Mouse (Mus musculus) kidney, embryonic 15.5 days (tissue): ENCODE data around the gene Lrrc8d. TPM values are rescaled to one million over a fixed set of nuclear protein-coding genes. Genes with fewer than 3 reads are reported as not detected.

ENCODE experiments used
- ATAC-seq: fragments of 200-750 bp; cut with Nextera tagmentation; replicated peaks from 2 replicates; pipeline ENCODE4 v1.8.0; 2017; ENCODE audit warnings: moderate TSS enrichment; ENCODE audit not compliant: low FRiP score
- H3K27ac ChIP-seq: fragments of 300-500 bp; sonication (generic); 2 replicates; pipeline ENCODE4 v1.5.1; 2015; ENCODE audit warnings: mild to moderate bottlenecking, inconsistent platforms
- H3K27me3 ChIP-seq: fragments of 300-500 bp; sonication (generic); 2 replicates; pipeline ENCODE4 v1.6.1; 2015; ENCODE audit warnings: inconsistent platforms
- H3K36me3 ChIP-seq: fragments of 300-500 bp; sonication (generic); 2 replicates; pipeline ENCODE4 v1.6.1; 2015; ENCODE audit warnings: inconsistent platforms
- H3K4me1 ChIP-seq: fragments of 300-500 bp; sonication (generic); 2 replicates; pipeline ENCODE4 v1.6.1; 2015; ENCODE audit warnings: inconsistent platforms
- H3K4me2 ChIP-seq: fragments of 300-500 bp; sonication (generic); 2 replicates; pipeline ENCODE4 v1.6.1; 2015; ENCODE audit warnings: moderate library complexity, mild to moderate bottlenecking, inconsistent platforms
- H3K4me3 ChIP-seq: fragments of 300-500 bp; sonication (generic); replicated peaks from 2 replicates; pipeline ENCODE4 v1.5.1; 2015; ENCODE audit warnings: mild to moderate bottlenecking, inconsistent platforms
- H3K9ac ChIP-seq: fragments of 300-500 bp; sonication (generic); 2 replicates; pipeline ENCODE4 v1.6.1; 2015; ENCODE audit warnings: mild to moderate bottlenecking, inconsistent platforms
- H3K9me3 ChIP-seq: fragments of 300-500 bp; sonication (generic); replicated peaks from 2 replicates; pipeline ENCODE4 v1.6.1; 2016; ENCODE audit warnings: inconsistent platforms
- WGBS: fragments of 180-500 bp; shearing (Covaris S2); methylation state at CpG from one replicate; pipeline ENCODE4 v1.1.7; 2015; ENCODE audit warnings: mixed read lengths; 5-methylcytosine and 5-hydroxymethylcytosine counted together
- polyA plus RNA-seq: library from polyadenylated mRNA; unstranded; fragments of >200 nt; fragmentation: Nextera tagmentation; extraction: Ambion mirVana; gene quantifications from 2 replicates; pipeline ENCODE4 v1.2.1, GENCODE M21; 2015

The Lrrc8d gene
- polyA plus RNA-seq = 30.0 and 32.2 TPM in 2 replicates

DNA sequence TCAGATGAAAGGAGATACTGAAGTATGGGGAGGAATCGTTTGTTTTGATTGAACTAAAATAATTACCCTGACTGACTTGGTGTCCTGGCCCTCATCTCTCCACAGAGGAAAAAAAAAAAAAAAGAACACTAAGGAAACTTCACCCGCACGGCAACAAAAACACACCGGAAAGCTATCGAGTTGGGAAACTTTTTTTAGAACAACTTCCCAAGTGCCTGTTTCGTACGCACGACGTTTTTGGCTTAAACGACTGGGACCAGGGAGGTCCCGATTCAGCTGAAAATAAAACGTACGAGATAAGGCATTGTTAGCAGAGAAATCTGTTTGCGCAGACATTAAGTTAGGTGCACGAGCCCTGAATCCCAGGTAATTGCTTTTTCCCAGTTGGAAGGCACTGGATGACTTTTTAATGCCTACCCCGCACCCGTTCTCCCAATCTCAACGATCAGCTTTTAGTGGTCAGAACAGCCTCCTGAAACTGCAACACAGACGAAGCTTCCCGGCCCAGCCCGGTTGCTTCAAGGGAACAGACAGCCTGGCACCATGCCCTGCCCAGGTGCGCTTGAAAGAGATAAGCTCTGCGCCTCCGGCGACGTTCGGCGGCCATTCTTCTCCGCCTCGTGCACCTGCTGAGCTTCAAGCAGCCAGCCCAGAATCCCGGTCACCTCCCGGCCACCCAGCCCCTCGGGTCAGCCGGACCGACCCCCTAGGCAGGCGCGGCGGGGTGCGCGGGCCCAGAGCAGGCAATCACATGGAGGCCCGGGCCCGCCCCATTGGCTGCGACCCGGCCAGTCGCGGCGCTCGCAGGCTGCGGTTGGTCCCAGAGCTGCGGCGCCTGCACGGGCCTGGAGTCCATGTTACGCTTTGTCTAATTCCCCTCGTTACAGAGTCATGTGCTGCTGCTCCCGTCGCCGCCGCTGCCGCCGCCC lies at the start of gene Lrrc8d:
TSS of gene Lrrc8d (plus strand) at position 829 of the 929 bp plus-strand sequence.
- Histone ChIP-seq H3K9me3 (no peaks in the 10 kb centered on the region), H3K27me3 (no peaks in the 10 kb centered on the region), H3K27ac (peak within 1 kb of the TSS; percentile 97), H3K36me3 (no peaks in the 10 kb centered on the region), H3K4me2 (peak within 1 kb of the TSS; percentile 91), H3K4me3 (peak within 1 kb of the TSS; percentile 94), H3K9ac (peak within 1 kb of the TSS; percentile 97), H3K4me1 (peaks cover 49% of the 10 kb centered on the region)
- WGBS = under 1% methylated on average over 60 of the region's 60 CpGs
- peak; percentile 92 for ATAC-seq

DNA sequence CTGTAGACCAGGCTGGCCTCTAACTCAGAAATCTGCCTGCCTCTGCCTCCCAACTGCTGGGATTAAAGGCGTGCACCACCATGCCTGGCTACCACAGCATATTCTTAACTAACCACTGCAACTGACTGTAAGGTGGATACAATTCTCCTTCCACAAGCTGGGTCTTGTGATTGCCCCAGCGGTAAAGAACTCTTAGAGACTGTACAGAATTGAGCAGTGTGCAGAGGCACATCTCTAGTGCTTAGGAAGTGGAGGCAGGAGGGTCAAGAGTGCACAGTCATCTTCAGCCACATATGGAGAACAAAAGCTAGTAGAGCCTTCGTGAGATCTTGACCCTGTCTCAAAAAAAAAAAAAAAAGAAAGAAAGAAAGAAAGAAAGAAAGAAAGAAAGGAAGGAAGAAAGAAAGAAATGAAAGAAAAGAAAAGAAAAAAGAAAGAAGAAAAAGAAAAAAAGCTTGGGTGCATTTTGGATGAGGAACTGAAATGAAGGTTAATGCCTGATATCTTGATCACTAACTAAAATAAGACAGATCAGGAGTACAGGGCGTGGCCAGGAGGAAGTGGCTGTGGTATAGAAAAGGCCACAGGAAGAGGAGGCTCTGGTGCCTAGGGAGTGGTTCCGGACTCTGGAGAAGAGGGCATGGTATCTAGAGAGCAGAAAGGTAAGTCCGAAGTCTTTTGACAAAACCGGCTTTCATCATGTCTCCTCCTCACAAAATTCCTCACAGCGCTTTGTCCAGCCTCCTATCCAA lies 48.9 kb upstream of the Lrrc8d start:
- peak overlapping the region; percentile 67 for H3K27ac ChIP-seq
- H3K4me2 ChIP-seq = peak overlapping the region; percentile 39
- no peak overlapping the region for H3K9ac ChIP-seq
- WGBS = 80% methylated on average over 8 of the region's 8 CpGs
- H3K9me3 ChIP-seq = no peaks in the 10 kb centered on the region
- H3K36me3 ChIP-seq = no peaks in the 10 kb centered on the region
- peaks cover 4% of the 10 kb centered on the region; the same call in 1 of the 2 replicates for H3K27me3 ChIP-seq
- H3K4me3 ChIP-seq = no peak overlapping the region
- ATAC-seq = no peak
- peaks cover 13% of the 10 kb centered on the region; the same call in 1 of the 2 replicates for H3K4me1 ChIP-seq

DNA sequence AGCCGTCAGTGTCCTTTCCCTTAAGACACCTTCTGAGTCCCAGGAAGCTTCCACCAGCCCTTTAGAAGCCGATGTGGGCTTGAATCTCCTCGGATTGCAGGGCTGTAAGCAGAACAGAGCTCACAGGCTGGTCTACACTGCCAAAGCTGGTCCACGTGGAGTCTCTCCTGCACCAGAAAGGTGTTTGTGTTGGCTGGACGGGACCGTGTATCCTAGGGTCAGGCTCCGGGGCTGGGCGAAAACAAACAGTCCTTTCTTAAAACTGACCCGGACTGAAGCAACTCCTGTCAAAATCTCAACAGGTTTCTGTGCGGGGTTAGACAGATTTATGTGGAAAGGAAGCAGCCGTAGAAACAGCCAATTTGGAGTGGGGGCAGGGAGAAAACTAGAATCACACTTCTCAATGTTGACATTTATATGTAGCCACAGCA lies 48.2 kb upstream of the Lrrc8d start:
- Histone ChIP-seq H3K9ac (no peak overlapping the region), H3K36me3 (no peaks in the 10 kb centered on the region), H3K27ac (peak overlapping the region; percentile 67), H3K4me1 (peaks cover 13% of the 10 kb centered on the region; the same call in 1 of the 2 replicates), H3K4me2 (peak overlapping the region; percentile 39), H3K4me3 (no peak overlapping the region), H3K9me3 (no peaks in the 10 kb centered on the region), H3K27me3 (peaks cover 4% of the 10 kb centered on the region; the same call in 1 of the 2 replicates)
- 19% methylated on average over 11 of the region's 11 CpGs for WGBS
- ATAC-seq = no peak

DNA sequence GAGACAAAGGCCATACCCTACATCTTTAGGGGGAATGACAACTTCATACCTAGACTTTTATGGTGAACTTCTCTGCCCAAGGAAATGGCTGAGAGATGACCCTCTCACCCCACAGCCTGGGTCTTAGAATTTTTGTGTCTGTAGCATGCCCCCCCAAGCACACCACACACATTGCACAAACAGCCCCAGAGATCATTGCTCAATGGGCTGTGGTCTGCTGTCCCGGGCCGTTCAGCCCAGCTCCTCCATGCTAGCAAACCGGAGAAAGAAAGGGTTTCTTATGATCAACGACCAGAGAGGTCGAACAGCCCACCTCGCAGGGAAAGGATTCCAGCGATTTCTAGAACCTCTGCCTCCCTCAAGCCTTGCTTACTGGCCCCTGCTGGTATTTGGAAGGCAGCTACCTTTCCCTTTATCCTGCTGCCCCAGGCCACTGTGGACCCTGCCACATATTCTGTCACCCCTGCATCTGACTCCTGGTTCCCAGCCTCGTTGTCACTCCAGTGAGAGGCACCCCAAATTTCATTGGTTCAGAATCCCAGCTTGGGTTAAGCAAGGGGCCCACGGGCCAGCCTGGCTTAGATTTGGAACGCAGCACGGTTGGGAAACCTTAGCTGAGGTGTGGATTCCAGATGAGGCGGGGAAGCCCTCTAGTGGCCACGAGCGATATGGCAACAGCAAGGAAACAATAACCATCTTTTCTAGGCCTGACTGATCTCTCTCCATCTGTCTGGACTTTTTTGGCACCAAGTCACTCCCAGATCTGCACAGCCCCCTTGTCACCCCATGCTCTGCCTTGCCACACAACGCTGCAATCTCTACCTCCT lies 45.3 kb upstream of the Lrrc8d start:
- H3K4me3 ChIP-seq = no peak overlapping the region
- peaks cover 13% of the 10 kb centered on the region; the same call in 1 of the 2 replicates for H3K4me1 ChIP-seq
- 18% methylated on average over 15 of the region's 15 CpGs for WGBS
- peak; percentile 61 for ATAC-seq
- H3K4me2 ChIP-seq = peak overlapping the region; percentile 40
- no peak overlapping the region for H3K27ac ChIP-seq
- H3K9ac ChIP-seq = no peak overlapping the region
- H3K36me3 ChIP-seq = no peaks in the 10 kb centered on the region
- H3K9me3 ChIP-seq = no peaks in the 10 kb centered on the region
- H3K27me3 ChIP-seq = peaks cover 4% of the 10 kb centered on the region; the same call in 1 of the 2 replicates

DNA sequence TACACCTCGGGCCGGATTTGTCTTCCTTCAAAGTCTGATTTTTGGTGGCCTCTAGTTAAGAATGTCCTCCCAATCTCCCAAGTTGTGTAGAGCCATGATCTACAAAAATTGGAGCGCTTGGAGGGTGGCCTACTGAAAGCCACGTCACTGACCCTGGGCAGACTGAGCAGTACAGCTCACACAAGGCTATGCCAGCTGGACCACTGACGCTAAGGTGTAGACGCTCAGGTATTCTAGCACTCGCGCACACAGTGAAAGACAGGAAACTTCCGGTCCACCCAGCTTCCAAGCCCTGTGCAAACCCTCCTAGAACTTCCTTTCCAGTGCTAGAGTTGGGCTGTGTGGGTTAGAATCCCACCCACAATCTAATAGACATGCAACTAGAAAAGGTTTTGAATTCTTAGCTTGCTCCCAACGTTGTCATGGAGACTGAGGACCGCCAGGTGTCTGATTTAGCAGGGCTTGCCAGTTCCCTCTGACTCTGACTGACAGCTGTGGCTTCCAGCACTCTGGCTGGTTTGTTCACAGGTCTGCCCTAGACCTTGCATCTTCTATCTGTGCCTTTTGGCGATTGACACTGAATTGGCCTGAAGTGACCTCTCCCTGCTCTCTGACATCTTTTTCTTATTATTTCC lies 44.6 kb upstream of the Lrrc8d start:
- WGBS = 73% methylated on average over 12 of the region's 12 CpGs
- Histone ChIP-seq H3K4me1 (peaks cover 13% of the 10 kb centered on the region; the same call in 1 of the 2 replicates), H3K27ac (no peak overlapping the region), H3K4me3 (no peak overlapping the region), H3K9ac (no peak overlapping the region), H3K27me3 (peaks cover 4% of the 10 kb centered on the region; the same call in 1 of the 2 replicates), H3K9me3 (no peaks in the 10 kb centered on the region), H3K36me3 (no peaks in the 10 kb centered on the region), H3K4me2 (no peak overlapping the region)
- ATAC-seq = no peak; the same call in 1 of the 2 replicates

DNA sequence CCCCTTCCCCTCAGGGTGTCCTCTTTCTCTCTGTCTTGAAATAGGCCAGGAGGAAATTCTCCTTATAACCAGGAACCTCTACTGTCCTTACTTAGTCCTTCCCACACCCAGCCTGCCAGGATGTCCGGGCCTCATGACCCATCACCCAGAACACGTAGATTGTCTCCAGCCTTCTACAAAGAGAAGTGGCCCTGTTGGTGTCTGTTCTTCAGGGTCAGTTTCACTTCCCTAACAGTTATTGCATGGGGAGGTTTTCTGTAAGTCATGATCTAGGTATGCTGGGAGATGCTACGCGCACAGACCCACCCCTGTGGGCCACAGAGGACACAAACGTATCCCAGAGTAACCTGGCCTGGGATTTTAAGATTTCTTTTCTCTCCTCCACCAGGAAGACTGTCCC lies 37.9 kb upstream of the Lrrc8d start:
- no peak overlapping the region for H3K9ac ChIP-seq
- no peak for ATAC-seq
- no peaks in the 10 kb centered on the region for H3K36me3 ChIP-seq
- 85% methylated on average over 5 of the region's 5 CpGs for WGBS
- no peak overlapping the region for H3K4me2 ChIP-seq
- H3K4me1 ChIP-seq = no peaks in the 10 kb centered on the region
- no peaks in the 10 kb centered on the region for H3K27me3 ChIP-seq
- H3K9me3 ChIP-seq = no peaks in the 10 kb centered on the region
- H3K27ac ChIP-seq = no peak overlapping the region
- H3K4me3 ChIP-seq = no peak overlapping the region

DNA sequence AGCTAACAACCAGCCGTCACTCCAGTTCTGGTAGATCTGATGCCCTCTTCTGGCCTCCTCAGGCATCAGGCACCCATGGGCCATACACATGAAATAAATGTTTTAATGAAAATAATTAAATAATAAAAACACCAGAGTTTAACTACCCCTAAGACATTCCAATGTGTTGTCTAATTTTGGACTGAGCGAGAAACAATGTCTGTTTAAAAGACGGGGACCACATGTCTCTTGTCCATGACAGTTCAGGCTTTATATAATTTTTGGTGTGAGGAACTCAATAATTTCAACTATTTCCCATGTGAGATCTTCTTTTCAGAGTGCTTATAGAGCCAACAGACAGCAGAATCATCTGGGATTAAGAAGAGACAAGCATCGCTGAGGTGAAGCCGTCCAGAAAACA lies 32.8 kb upstream of the Lrrc8d start:
- H3K4me3 ChIP-seq = no peak overlapping the region
- no peak overlapping the region for H3K9ac ChIP-seq
- H3K27me3 ChIP-seq = no peaks in the 10 kb centered on the region
- ATAC-seq = no peak
- no peaks in the 10 kb centered on the region for H3K36me3 ChIP-seq
- H3K27ac ChIP-seq = no peak overlapping the region
- WGBS = 88% methylated on average over 5 of the region's 5 CpGs
- H3K4me1 ChIP-seq = no peaks in the 10 kb centered on the region
- H3K9me3 ChIP-seq = no peaks in the 10 kb centered on the region
- H3K4me2 ChIP-seq = no peak overlapping the region

DNA sequence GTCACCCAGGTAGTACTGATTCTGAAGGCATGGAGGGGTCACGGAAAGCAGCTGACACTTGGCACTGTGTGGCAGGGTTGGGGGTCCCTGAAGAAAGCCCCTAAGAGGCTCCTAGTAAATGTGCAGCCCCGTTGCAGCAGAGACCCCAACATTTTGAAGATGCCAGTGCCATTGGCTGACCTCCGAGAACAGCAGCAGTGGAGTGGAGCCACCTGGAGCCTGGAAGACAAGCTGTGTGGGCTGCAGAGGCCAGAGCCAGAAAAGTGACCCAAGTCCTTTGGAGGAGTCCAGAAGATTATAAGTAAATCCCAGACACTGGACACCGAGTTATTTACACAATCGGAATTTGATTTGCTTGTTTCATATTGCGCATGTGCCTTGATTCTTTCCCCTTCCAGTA lies 32.4 kb upstream of the Lrrc8d start:
- Histone ChIP-seq H3K36me3 (no peaks in the 10 kb centered on the region), H3K9me3 (no peaks in the 10 kb centered on the region), H3K4me1 (no peaks in the 10 kb centered on the region), H3K27ac (no peak overlapping the region), H3K4me2 (no peak overlapping the region), H3K27me3 (no peaks in the 10 kb centered on the region), H3K4me3 (no peak overlapping the region), H3K9ac (no peak overlapping the region)
- ATAC-seq = no peak
- 76% methylated on average over 6 of the region's 6 CpGs for WGBS

DNA sequence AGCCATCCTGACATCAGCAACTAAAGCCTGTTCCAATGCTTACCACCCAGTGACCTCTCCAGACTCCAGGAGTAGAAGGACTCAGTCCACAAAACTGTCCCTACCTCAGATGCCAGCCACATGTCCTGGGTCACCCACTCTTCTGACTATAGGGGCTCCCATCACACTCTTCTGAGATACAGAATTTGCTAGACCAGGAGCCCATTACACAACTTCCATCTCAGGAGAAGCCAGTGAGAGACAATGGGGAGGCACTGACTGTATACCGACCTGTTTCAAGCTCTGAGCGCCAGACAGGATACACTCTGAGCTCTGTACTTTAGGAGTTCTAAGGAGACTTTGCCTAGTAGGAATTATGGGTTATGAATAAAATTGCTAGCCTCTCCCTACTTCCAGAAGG lies 30.7 kb upstream of the Lrrc8d start:
- no peak overlapping the region for H3K9ac ChIP-seq
- WGBS = 91% methylated on average over 2 of the region's 2 CpGs
- no peaks in the 10 kb centered on the region for H3K36me3 ChIP-seq
- ATAC-seq = no peak
- no peak overlapping the region for H3K27ac ChIP-seq
- no peak overlapping the region for H3K4me3 ChIP-seq
- H3K4me1 ChIP-seq = no peaks in the 10 kb centered on the region
- H3K4me2 ChIP-seq = no peak overlapping the region
- no peaks in the 10 kb centered on the region for H3K27me3 ChIP-seq
- no peaks in the 10 kb centered on the region for H3K9me3 ChIP-seq

DNA sequence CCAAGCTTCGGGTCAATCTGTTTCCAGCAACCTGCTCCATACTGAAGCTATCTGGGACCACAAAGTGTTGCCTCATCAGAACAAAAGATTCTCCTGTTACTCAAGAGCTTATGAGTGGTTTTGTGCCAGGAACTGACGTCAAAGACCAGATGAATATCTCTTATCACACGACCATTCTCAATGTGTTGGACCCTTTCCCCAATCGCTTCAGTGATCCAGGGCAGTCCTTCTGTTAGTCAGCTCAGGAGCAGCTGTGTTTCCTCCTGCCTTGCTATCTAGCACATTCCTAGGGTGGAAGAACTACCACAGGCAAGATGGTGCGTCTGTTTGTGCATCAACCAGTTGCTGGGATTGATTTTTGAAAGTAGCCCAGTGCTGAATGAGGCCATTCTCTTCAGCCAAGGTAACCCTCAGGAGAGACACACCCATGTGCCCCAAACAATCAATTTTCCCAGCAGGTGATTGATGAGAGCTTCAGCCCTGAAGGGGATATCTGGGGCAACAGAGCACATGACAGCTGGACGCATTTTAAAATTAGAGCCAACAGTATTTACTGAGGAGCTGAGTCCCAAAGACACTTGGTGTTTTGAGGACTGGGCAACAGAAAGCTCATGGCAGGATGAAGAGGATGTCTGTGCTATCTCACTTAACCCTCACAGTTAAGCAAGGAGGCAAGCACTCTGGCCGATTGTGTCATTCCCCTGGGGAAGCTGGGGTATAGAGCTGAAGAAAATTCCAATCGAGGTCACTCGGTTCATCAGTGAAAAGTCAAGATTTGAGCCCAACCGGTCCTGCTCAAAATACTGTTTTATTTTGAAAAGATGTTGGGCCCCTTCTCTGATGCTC lies 30.0 kb upstream of the Lrrc8d start:
- WGBS = 73% methylated on average over 10 of the region's 10 CpGs

More for the DNA sequence above, 30.0 kb upstream of the Lrrc8d start:
- ATAC-seq = no peak
- Histone ChIP-seq H3K4me1 (no peaks in the 10 kb centered on the region), H3K36me3 (no peaks in the 10 kb centered on the region), H3K9me3 (no peaks in the 10 kb centered on the region), H3K4me2 (no peak overlapping the region), H3K4me3 (no peak overlapping the region), H3K9ac (no peak overlapping the region), H3K27ac (no peak overlapping the region), H3K27me3 (no peaks in the 10 kb centered on the region)
